Mouse (Mus musculus) midbrain, embryonic 14.5 days (tissue): Measurements from ENCODE around the gene Rbpj. TPM values are rescaled to one million over a fixed set of nuclear protein-coding genes. Genes with fewer than 3 reads are reported as not detected.
A peak's percentile ranks its signal among the peaks of the same experiment; 100 is the strongest.

Experiments
- ATAC-seq: fragments of 200-750 bp; cut with Nextera tagmentation; 2 replicates; pipeline ENCODE4 v1.8.0; 2017; ENCODE audit warnings: moderate number of reproducible peaks, moderate library complexity; ENCODE audit not compliant: low FRiP score, low TSS enrichment
- DNase-seq: peaks from one replicate; pipeline ENCODE4 v3.0.0-alpha.2; 2015
- H3K27ac ChIP-seq: fragments of 300-500 bp; sonication (generic); replicated peaks from 2 replicates; pipeline ENCODE4 v1.5.1; 2014; ENCODE audit warnings: mild to moderate bottlenecking, low read depth, low read length, moderate library complexity
- H3K27me3 ChIP-seq: fragments of 300-500 bp; sonication (generic); 2 replicates; pipeline ENCODE4 v1.6.1; 2014; ENCODE audit warnings: low read length, control low read depth, mixed read lengths; ENCODE audit not compliant: control insufficient read depth, insufficient read depth
- H3K36me3 ChIP-seq: fragments of 300-500 bp; sonication (generic); 2 replicates; pipeline ENCODE4 v1.6.1; 2014; ENCODE audit warnings: low read length, control low read depth; ENCODE audit not compliant: control insufficient read depth, insufficient read depth
- H3K4me1 ChIP-seq: fragments of 300-500 bp; sonication (generic); 2 replicates; pipeline ENCODE4 v1.6.1; 2014; ENCODE audit warnings: mild to moderate bottlenecking, antibody characterized with exemption, low read length, control low read depth; ENCODE audit not compliant: control insufficient read depth, insufficient read depth
- H3K4me2 ChIP-seq: fragments of 300-500 bp; sonication (generic); 2 replicates; pipeline ENCODE4 v1.6.1; 2014; ENCODE audit warnings: mild to moderate bottlenecking, low read length, moderate library complexity
- H3K4me3 ChIP-seq: fragments of 300-500 bp; sonication (generic); replicated peaks from 2 replicates; pipeline ENCODE4 v1.5.1; 2014; ENCODE audit warnings: low read depth, low read length
- H3K9ac ChIP-seq: fragments of 300-500 bp; sonication (generic); replicated peaks from 2 replicates; pipeline ENCODE4 v1.6.1; 2014; ENCODE audit warnings: mild to moderate bottlenecking, low read length, moderate library complexity
- H3K9me3 ChIP-seq: fragments of 300-500 bp; sonication (generic); 2 replicates; pipeline ENCODE4 v1.6.1; 2016; ENCODE audit warnings: low read length, control low read depth, mixed read lengths; ENCODE audit not compliant: control insufficient read depth
- WGBS: fragments of 180-500 bp; shearing (Covaris S2); extraction: QIAGEN DNeasy Blood & Tissue Kit; methylation state at CpG from one replicate; pipeline ENCODE4 v1.1.7; 2014; 5-methylcytosine and 5-hydroxymethylcytosine counted together
- polyA plus RNA-seq: library from polyadenylated mRNA; unstranded; fragments of >200 nt; fragmentation: Nextera tagmentation; extraction: Ambion mirVana; gene quantifications from 2 replicates; pipeline ENCODE4 v1.2.1, GENCODE M21; 2014

Rbpj gene
- polyA plus RNA-seq, 1 experiment from 2014 or later: 52.9 TPM

DNA sequence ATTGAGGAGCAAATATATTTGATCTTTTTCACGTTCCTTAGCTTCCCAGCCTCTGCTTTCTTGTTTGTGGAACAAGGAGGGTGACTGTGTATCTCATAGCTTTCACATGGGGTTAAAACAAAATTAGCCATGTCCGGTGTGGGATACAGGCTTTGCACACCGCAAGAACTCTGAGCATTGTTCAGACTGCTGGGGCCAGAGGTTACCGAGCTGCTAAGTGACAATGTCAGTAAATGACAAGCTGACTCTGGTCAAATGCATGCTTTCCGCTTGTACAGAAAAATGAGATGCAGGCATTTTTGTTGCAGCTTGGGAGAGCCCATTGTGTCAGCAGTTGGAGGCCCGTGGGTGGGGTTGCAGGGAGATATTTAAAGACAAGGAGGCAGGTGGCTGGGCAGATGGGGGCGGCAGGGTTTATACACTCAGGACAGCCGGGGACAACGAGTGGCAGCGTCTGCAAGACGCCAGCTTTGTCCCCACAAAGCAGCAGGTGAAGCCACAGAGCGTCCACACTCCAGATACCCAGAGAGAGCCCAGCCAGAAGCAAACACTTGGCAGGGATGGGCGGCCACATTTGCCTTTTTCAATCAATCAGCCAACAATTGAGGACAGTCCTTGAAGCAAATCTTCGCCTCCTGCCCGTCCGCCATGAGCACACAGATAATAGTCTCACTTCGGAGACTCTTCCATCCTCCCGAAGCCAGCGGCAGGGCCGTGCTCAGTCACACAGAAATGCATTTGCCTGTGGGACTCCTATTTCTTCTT is 59.5 kb downstream of the Rbpj start:
- Histone ChIP-seq H3K9ac (peak overlapping the region; percentile 50; the same call in 1 of the 2 replicates), H3K27ac (peak overlapping the region; percentile 61), H3K9me3 (no peaks in the 10 kb centered on the region), H3K4me1 (peaks cover 12% of the 10 kb centered on the region), H3K4me2 (peak overlapping the region; percentile 46), H3K36me3 (no peaks in the 10 kb centered on the region), H3K27me3 (no peaks in the 10 kb centered on the region), H3K4me3 (0 out of 2 replicates have a peak overlapping the region, but pooled peaks have one; percentile 10)
- peak; percentile 58 for DNase-seq
- WGBS: 6% methylated on average over 20 of the region's 20 CpGs
- peak; percentile 69 for ATAC-seq

DNA sequence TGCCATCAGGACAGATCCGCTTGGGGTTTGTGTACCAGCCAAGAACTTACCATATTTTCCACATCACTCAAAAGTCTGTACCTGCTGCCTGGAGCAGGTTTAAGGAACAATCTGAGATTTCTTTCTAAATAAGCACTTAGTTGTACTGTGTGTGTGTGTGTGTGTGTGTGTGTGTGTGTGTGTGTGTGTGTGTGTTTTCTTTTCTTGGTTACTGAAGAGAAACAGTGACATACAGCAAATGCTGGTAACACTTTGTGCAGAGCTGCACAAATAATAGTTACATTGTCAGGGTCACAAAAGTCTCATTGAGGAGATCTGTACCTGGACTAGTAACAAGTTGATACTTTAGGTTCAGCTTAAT is 60.1 kb downstream of the Rbpj start:
- no peaks in the 10 kb centered on the region for H3K27me3 ChIP-seq
- no peak for DNase-seq
- H3K36me3 ChIP-seq: no peaks in the 10 kb centered on the region
- H3K9ac ChIP-seq: peak overlapping the region; percentile 50; the same call in 1 of the 2 replicates
- peak overlapping the region; percentile 46 for H3K4me2 ChIP-seq
- H3K4me1 ChIP-seq: peaks cover 12% of the 10 kb centered on the region
- peak overlapping the region; percentile 61 for H3K27ac ChIP-seq
- no peak for ATAC-seq
- no peak overlapping the region for H3K4me3 ChIP-seq
- WGBS: 24% methylated on average over 1 of the region's 1 CpGs
- no peaks in the 10 kb centered on the region for H3K9me3 ChIP-seq

DNA sequence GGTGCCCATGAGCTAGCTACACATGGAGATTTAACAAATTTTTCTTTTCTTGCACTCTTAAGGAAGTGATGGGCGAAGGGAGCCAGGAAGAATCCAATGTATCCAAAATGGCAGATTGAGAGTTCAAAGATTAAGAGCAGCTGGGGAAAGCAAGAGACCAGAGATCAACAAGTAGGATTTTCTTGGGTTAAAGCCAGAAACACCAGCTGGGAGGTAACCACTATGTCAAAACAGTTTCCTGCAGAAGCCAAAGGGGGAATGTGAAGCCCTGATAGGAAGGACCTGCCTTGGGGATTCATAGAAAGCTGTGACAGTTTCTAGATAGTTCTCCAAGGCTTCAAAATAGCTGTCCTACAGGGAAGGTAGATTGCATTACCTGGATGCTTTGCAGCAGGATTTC is 63.9 kb downstream of the Rbpj start:
- H3K27me3 ChIP-seq: no peaks in the 10 kb centered on the region
- no peak overlapping the region for H3K9ac ChIP-seq
- H3K36me3 ChIP-seq: no peaks in the 10 kb centered on the region
- no peak for DNase-seq
- WGBS: 97% methylated on average over 1 of the region's 1 CpGs
- peaks cover 12% of the 10 kb centered on the region for H3K4me1 ChIP-seq
- no peaks in the 10 kb centered on the region for H3K9me3 ChIP-seq
- no peak overlapping the region for H3K4me2 ChIP-seq
- no peak overlapping the region for H3K4me3 ChIP-seq
- H3K27ac ChIP-seq: no peak overlapping the region
- no peak for ATAC-seq

DNA sequence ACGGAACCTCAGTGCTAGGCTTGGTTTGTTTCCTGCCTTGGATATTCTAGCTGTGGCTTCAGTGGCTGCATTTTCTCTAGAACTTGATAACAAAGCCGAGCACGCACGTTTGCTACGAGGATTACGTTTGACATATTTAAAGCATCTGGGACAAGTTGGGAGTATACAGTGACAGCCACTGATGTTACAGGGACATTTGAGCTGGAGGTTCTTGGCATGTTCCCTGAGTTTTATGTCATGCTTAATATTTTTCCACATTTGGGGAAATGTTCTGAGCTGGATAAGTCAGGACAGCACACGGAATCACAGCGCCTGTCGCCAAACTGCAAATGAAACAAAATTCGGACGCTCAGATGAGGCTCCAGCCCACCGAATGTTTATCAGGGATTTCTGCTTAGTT is 69.1 kb downstream of the Rbpj start:
- DNase-seq (no peak), ATAC-seq (no peak)
- Histone ChIP-seq H3K27ac (no peak overlapping the region), H3K4me1 (no peaks in the 10 kb centered on the region), H3K9me3 (no peaks in the 10 kb centered on the region), H3K9ac (no peak overlapping the region), H3K4me2 (no peak overlapping the region), H3K4me3 (no peak overlapping the region), H3K36me3 (no peaks in the 10 kb centered on the region), H3K27me3 (no peaks in the 10 kb centered on the region)
- 91% methylated on average over 12 of the region's 12 CpGs for WGBS

DNA sequence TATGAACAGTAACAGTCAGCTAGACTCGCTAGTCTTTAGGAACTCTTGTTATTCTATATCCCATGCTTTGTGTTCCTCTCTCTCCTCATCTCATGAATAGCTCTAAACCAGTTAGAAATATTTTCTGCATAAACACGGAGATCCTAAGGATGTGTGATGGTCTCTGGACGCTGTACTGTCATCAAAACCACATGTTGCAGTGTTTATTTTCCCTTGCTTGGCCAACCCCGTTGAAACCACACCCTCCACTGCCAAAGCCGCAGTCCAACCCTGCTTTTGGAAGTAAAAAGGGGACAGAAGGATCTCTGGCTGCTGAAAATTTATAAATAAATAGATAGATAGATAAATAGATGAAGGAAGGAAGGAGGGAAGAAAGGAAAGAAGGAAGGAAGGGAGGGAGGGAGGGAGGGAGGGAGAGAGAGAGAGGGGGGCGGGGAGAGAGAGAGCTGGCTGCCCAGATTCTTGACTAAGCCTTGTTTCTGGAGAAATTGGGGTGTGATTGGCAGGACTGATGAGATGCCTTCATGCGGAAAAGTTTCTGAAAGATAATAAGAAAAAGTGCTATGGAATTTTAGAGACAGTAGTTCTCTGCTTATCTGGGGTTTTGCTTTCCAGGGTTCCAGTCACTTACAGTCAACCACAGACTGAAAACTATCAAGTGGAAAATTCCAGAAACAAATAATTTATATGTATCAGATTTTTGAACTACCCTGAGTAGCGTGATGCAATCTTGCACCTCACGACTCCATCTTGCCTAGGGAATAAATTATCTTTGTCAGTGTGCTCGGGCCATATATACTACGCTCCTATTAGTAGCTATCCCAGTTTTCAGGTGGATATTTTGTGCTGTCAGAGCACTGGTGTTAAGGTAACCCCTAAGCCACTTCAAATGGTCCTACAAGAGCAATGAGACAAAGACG is 70.9 kb downstream of the Rbpj start:
- Histone ChIP-seq H3K27me3 (no peaks in the 10 kb centered on the region), H3K4me1 (no peaks in the 10 kb centered on the region), H3K9me3 (no peaks in the 10 kb centered on the region), H3K36me3 (no peaks in the 10 kb centered on the region), H3K4me3 (no peak overlapping the region), H3K27ac (no peak overlapping the region), H3K9ac (no peak overlapping the region), H3K4me2 (no peak overlapping the region)
- ATAC-seq (no peak), DNase-seq (no peak)
- 85% methylated on average over 12 of the region's 12 CpGs for WGBS

DNA sequence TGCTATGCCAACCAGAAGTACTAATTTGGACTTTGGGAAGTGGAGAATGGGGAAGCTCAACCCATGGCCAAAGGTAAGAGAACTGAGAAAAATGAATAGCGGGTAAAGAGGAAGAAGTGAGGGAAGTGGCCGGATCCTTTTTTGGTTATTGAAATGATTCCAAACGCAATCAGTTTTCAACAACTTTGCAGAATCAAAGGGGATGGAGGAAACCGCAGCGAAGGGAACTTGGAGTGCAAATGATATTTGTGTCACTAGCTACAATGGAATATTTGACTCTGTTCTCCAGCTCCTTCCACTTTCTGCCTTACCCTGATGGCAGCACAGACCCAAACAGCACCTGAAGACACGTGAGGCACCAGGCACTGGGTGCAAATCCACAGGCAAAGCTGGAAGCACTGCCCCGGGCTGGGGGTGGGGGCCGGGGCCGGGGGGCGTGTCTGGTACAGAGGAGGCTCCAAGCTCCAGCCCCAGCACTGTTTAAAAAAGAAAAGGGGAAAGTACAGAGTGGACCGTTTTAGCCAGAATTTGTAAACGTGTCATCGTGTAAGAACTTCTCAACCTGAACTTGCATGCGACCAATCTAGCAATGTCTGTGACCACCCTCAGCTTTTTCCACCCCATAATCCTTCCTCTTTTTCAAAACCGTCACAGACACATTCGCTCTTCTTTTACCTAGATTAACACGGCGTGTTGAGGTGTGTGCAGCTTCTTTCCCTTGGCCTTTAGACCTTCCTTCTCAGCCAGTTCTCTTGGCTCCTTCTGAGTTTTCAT is 74.1 kb downstream of the Rbpj start:
- WGBS: 90% methylated on average over 18 of the region's 18 CpGs
- Histone ChIP-seq H3K36me3 (no peaks in the 10 kb centered on the region), H3K9me3 (no peaks in the 10 kb centered on the region), H3K27me3 (no peaks in the 10 kb centered on the region), H3K27ac (no peak overlapping the region), H3K9ac (no peak overlapping the region), H3K4me3 (no peak overlapping the region), H3K4me2 (no peak overlapping the region), H3K4me1 (no peaks in the 10 kb centered on the region)
- ATAC-seq (no peak), DNase-seq (no peak)

DNA sequence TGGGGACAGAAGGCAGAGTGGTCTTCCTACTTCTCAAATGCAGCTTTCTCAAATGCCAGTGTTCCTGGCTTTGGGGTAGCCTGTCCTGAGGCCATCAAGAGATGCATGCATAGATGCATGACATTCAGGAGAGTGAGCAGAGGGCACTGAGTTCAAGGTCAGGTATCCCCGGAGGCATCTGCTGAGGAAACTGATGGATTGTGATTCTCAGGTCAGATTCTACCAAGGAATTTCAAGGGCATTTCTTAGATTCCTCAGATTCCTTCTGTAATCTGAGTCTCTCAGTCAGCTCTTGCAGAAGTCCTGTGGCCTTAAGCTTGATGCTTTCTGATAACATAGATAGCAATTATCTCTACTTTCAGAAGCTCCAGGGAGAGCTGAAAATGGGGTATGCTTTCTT is 76.1 kb downstream of the Rbpj start:
- 81% methylated on average over 1 of the region's 1 CpGs for WGBS
- Histone ChIP-seq H3K9me3 (no peaks in the 10 kb centered on the region), H3K4me3 (no peak overlapping the region), H3K27ac (no peak overlapping the region), H3K36me3 (no peaks in the 10 kb centered on the region), H3K27me3 (no peaks in the 10 kb centered on the region), H3K4me2 (no peak overlapping the region), H3K4me1 (no peaks in the 10 kb centered on the region), H3K9ac (no peak overlapping the region)
- ATAC-seq: no peak
- no peak for DNase-seq

DNA sequence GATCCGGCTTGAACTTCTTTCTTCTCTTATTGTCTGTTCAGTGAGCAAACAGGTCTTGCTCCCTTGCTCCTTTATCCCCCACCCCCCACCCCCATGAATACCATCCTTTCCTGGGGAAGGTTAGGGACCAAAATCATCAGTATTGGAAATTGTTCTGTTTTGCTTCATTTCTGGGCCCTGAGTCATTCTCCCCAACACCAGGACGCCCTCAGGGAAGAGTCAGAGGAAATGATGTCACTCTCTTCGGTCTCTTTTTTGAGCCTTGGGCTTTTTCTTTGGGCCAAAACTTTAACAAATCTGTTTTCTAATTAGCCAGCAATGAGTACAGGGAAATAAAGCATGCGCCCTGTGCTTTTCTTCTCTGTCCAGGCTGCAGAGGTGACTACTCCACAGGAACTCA is 77.4 kb downstream of the Rbpj start:
- 91% methylated on average over 4 of the region's 4 CpGs for WGBS
- no peak for DNase-seq
- no peaks in the 10 kb centered on the region for H3K27me3 ChIP-seq

More for the DNA sequence above, 77.4 kb downstream of the Rbpj start:
- no peak for ATAC-seq
- H3K27ac ChIP-seq: no peak overlapping the region
- H3K4me3 ChIP-seq: no peak overlapping the region
- H3K9ac ChIP-seq: no peak overlapping the region
- H3K4me2 ChIP-seq: no peak overlapping the region
- no peaks in the 10 kb centered on the region for H3K36me3 ChIP-seq
- no peaks in the 10 kb centered on the region for H3K4me1 ChIP-seq
- no peaks in the 10 kb centered on the region for H3K9me3 ChIP-seq
